Mouse (Mus musculus) forebrain, embryonic 10.5 days (tissue): ENCODE results near the gene Sfxn2. TPM values are rescaled to one million over a fixed set of nuclear protein-coding genes. Genes with fewer than 3 reads are reported as not detected.

ENCODE experiments used
- DNase-seq: peaks from one replicate; pipeline ENCODE4 v3.0.0-alpha.2; 2017; ENCODE audit warnings: low spot score; ENCODE audit errors: extremely low spot score
- H3K27ac ChIP-seq: fragments of 300-500 bp; sonication (generic); 2 replicates; pipeline ENCODE4 v1.5.1; 2016; ENCODE audit warnings: mild to moderate bottlenecking
- H3K27me3 ChIP-seq: fragments of 300-500 bp; sonication (generic); 2 replicates; pipeline ENCODE4 v1.6.1; 2016; ENCODE audit warnings: mild to moderate bottlenecking; ENCODE audit not compliant: poor library complexity, severe bottlenecking
- H3K36me3 ChIP-seq: fragments of 300-500 bp; sonication (generic); replicated peaks from 2 replicates; pipeline ENCODE4 v1.6.1; 2016; ENCODE audit warnings: mild to moderate bottlenecking, moderate library complexity
- H3K4me1 ChIP-seq: fragments of 300-500 bp; sonication (generic); 2 replicates; pipeline ENCODE4 v1.6.1; 2016
- H3K4me3 ChIP-seq: fragments of 300-500 bp; sonication (generic); 2 replicates; pipeline ENCODE4 v1.5.1; 2016; ENCODE audit warnings: mild to moderate bottlenecking, moderate library complexity
- H3K9me3 ChIP-seq: fragments of 300-500 bp; sonication (generic); 2 replicates; pipeline ENCODE4 v1.6.1; 2016; ENCODE audit warnings: mild to moderate bottlenecking, moderate library complexity
- WGBS: fragments of 180-500 bp; shearing (Covaris S2); methylation state at CpG from one replicate; pipeline ENCODE4 v1.1.7; 2016; 5-methylcytosine and 5-hydroxymethylcytosine counted together
- polyA plus RNA-seq: library from polyadenylated mRNA; unstranded; fragments of >200 nt; fragmentation: Nextera tagmentation; extraction: Ambion mirVana; gene quantifications from 2 replicates; pipeline ENCODE4 v1.2.1, GENCODE M21; 2016

Sfxn2 gene
- polyA plus RNA-seq: 16.6 and 17.9 TPM in 2 replicates

DNA sequence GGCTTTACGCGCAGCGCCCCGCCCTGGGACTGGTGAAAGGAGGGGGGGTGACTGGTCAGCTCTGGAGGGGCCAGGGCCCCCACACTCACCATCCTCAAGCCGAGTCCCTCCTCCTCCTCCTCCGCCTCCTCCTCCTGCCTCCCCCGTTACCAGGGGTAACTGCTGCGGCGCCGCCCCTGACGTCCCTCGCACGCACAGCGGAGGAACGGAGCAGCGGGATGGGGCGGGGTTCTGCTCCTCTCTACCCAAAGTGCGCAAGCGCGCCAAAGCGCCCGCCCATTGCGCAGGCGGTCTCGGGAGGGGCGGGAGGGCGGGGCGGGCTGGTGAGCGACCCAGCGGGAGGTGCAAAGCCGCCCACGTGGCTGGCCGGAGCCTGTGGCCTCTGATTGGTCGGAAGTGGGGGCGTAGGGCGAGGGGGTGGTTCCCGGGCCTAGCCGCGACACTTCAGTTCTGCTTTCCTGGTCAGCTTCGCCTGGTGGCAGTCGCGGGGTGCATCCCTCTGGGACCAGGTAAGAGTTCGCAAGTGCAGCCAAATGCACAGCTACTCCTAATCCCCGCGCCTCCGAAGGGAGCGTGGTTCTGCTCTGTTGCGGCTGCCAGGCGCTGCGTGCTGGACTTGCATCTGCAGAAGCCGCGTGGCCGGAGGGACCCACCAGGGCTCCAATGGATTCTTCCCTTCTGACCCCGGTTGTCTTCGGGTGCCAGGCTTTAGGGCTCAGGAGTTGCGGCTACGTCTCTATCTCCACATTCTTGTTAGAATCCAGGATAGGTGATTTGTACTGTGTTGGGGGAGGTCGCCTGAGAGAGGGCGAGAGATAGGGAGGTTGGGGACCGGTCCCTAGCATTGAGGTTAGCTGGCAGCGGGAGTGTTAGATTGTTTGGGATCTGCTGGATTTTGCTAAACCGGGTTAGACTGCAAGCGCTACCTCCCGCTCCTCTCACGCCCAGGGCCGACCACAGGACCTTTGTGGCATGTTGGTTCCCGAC lies at the start of gene Sfxn2, which contains the start of gene Arl3:
Gene Sfxn2, plus strand, starts transcription at position 415 of the 987 bp plus-strand sequence.
Gene Arl3, minus strand, starts transcription at position 248 of the 987 bp plus-strand sequence.
- peak; percentile 97 for DNase-seq
- Histone ChIP-seq H3K9me3 (no peaks in the 10 kb centered on the region), H3K36me3 (peaks cover under 1% of the 10 kb centered on the region; the same call in 1 of the 2 replicates), H3K27ac (peak within 1 kb of the TSS; percentile 90), H3K4me1 (peaks cover 36% of the 10 kb centered on the region), H3K4me3 (peak within 1 kb of the TSS; percentile 74), H3K27me3 (no peaks in the 10 kb centered on the region)
- WGBS: under 1% methylated on average over 65 of the region's 67 CpGs

DNA sequence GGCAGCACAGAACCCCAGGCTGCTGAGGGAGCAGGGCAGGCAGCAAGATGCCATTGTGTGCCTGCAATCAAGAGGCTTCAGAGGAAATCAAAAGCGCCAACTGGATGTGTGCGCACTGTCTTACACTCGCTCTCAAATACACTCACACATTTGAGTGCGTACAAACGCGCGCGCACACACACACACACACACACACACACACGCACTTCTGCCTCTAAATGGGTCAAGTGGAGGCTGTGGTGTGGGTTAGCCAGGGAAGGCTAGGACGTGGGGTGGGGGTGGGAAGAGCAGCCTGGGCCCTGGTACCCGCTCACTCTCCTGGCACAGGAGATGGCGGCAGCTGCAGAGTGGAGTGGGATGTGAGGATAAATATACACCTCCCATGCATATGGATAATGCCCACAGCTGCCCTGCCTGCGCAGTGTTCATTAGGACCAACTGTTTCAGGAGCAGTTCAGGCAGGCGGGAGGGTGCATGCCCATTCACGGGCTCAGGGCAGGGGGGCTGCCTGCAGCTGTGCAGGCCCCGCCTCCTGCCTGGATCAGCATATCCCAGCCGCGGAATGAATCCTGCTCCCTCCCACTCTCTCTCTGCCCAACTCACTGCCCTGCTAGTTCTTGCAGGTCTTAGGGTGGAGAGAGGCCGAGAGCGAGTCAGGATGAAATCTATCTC lies 49.5 kb upstream of the Sfxn2 start:
- H3K4me1 ChIP-seq: peaks cover 84% of the 10 kb centered on the region
- no peaks in the 10 kb centered on the region for H3K36me3 ChIP-seq
- DNase-seq: peak; percentile 72
- peak overlapping the region; percentile 87 for H3K27ac ChIP-seq
- H3K27me3 ChIP-seq: peaks cover 6% of the 10 kb centered on the region; the same call in 1 of the 2 replicates
- peak overlapping the region; percentile 47 for H3K4me3 ChIP-seq
- 4% methylated on average over 20 of the region's 20 CpGs for WGBS
- no peaks in the 10 kb centered on the region for H3K9me3 ChIP-seq

DNA sequence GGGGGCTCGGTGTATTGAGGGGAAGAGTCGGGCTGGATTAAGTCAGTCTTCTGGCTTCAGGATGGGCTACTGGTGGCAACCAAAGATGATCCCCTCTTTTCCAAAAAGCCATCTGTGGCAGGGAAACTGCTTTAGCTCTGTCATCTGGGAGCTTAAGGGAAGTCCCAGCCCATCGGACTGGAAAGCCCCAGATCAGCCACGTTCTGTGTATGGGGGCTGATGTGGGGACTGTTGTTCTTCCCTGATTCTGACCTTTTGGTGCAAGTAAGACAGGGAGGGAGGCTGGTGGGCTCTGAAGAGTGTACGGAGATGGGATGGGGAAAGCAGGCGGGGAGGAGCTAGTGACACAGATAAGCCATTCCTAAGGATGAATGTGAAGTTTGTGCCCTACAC lies 49.0 kb upstream of the Sfxn2 start:
- WGBS: 2% methylated on average over 6 of the region's 6 CpGs
- H3K27me3 ChIP-seq: peaks cover 6% of the 10 kb centered on the region; the same call in 1 of the 2 replicates
- H3K27ac ChIP-seq: peak overlapping the region; percentile 87
- H3K9me3 ChIP-seq: no peaks in the 10 kb centered on the region
- peaks cover 84% of the 10 kb centered on the region for H3K4me1 ChIP-seq
- DNase-seq: no peak
- H3K4me3 ChIP-seq: peak overlapping the region; percentile 47
- H3K36me3 ChIP-seq: no peaks in the 10 kb centered on the region

DNA sequence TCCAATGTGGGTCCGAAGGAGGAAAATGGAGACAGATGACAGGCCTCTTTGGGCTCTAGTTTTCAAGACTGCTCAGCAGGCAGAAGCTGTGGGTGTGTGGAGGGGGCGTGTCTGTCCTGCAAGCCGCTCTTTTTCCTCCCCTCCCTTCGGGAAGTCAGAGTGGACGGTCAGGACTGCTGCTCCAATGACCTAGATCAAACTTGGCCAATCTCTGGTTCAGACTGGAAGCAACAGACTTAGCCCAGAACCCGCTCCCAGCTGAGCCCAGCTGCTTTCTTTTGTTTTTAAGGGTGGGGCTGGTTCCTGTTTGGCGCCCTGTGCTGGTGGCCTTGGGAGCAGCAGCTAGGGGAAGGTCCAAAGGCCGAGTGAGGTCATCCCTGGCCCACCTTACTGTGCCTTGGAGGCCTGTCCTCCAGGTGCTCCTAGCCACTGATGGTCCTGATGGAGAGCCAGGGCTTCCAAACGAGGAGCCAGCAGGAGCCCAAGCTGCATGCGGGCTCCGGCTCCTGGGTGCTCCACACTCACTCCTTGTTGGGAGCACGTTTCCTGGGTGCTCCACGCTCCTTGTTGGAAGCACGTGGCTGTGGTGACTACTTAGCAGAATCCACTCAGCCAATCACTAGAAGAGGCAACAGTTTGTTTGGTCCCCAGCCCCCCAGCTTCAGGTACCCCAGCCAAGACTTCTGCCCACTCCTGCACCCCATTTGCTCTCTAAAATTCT lies 48.4 kb upstream of the Sfxn2 start:
- H3K27ac ChIP-seq: peak overlapping the region; percentile 87
- peak overlapping the region; percentile 47 for H3K4me3 ChIP-seq
- no peak for DNase-seq
- H3K27me3 ChIP-seq: peaks cover 6% of the 10 kb centered on the region; the same call in 1 of the 2 replicates
- WGBS: 24% methylated on average over 14 of the region's 14 CpGs
- H3K36me3 ChIP-seq: no peaks in the 10 kb centered on the region
- H3K9me3 ChIP-seq: no peaks in the 10 kb centered on the region
- peaks cover 84% of the 10 kb centered on the region for H3K4me1 ChIP-seq

DNA sequence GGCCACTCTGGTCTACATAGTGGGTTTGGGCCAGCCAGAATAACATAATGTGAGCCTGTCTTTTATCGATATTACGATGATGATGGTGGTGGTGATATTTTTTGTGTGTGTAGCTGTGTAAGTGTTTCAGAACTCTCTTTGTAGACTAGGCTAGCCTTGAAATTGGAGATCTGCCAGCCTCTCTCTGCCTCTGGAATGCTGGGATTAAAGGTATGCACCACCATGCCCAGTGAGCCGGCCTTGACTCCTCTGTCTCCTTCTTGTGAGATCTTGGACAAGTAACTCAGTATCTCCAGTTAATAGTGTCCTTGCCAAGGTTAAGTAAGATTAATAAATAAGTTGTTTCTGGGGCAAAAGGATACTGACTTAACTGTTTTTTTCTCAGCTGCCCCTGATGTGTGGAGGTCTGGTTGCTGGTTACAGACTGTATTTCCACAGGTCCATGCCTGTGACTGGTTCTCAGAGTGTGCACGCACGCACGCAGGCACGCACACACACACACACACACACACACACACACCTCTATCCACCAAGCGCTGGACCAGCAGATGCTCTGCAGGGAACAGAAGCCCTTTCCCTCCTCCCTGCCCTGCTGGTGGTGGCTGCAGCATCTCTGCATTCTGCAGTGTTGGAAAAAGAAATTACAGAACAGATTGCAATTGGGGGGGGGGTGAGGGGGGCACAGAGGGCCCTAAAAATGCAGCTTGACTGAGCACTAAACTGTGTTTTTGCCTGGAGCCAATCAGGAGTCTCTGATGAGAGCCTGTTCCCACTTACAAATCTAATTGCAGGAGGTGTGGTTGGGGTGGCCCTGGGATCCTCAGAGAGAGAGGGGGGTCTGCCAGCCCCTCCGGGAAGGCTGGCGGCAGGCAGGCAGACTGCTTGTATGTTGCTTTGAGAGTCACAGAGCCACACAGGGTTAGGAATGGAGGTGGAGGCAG lies 47.2 kb upstream of the Sfxn2 start:
- Histone ChIP-seq H3K4me3 (no peak overlapping the region), H3K27ac (peak overlapping the region; percentile 87), H3K9me3 (no peaks in the 10 kb centered on the region), H3K27me3 (peaks cover 6% of the 10 kb centered on the region; the same call in 1 of the 2 replicates), H3K4me1 (peaks cover 90% of the 10 kb centered on the region), H3K36me3 (no peaks in the 10 kb centered on the region)
- WGBS: 48% methylated on average over 10 of the region's 10 CpGs
- no peak for DNase-seq

DNA sequence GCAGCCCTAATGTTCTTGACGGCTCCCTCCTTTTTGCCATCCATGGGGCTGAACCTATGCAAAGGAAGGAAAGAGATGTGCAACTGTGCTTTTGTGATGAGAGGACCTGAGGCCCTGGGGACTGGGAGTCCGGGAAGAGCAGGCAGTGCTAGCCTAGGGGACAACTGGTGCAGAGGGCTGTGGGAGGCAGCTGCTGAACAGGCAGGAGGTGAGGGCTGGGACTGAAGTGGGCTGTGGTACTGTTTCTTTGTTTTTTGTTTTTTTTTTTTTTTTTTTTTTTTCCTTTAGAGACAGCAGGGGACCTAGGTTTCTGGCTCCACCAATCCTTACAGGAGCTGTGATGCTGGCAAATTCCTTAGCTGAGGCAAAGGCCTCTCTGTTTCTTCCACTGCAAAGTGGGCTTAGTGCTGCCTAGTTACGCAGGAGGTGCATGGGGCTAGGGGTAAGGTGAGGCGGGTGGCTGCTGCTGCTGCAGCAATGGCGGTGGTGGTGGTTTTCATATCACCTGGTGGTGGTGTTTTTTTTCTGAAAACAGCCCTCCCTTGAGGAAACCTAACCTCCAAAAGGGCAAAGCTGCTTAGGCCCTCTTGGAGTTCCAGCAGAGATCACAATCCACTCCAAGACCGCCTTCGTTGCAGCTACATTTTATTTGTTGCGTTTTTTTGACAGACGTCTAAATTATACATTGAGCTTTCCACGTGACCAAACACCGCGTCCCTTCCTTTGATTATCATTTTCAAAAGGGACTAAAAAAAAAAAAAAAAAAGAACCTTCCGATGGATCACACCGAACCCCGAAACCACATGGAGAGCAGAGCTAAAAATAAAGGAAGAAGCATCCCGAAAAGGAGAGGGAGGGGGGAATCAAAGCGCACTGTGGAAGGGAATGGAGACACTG lies 45.3 kb upstream of the Sfxn2 start:
- no peaks in the 10 kb centered on the region for H3K36me3 ChIP-seq
- 9% methylated on average over 17 of the region's 17 CpGs for WGBS
- peaks cover 100% of the 10 kb centered on the region for H3K4me1 ChIP-seq
- H3K4me3 ChIP-seq: peak overlapping the region; percentile 47
- peak overlapping the region; percentile 90 for H3K27ac ChIP-seq
- no peak for DNase-seq
- H3K9me3 ChIP-seq: no peaks in the 10 kb centered on the region
- H3K27me3 ChIP-seq: peaks cover 6% of the 10 kb centered on the region; the same call in 1 of the 2 replicates

DNA sequence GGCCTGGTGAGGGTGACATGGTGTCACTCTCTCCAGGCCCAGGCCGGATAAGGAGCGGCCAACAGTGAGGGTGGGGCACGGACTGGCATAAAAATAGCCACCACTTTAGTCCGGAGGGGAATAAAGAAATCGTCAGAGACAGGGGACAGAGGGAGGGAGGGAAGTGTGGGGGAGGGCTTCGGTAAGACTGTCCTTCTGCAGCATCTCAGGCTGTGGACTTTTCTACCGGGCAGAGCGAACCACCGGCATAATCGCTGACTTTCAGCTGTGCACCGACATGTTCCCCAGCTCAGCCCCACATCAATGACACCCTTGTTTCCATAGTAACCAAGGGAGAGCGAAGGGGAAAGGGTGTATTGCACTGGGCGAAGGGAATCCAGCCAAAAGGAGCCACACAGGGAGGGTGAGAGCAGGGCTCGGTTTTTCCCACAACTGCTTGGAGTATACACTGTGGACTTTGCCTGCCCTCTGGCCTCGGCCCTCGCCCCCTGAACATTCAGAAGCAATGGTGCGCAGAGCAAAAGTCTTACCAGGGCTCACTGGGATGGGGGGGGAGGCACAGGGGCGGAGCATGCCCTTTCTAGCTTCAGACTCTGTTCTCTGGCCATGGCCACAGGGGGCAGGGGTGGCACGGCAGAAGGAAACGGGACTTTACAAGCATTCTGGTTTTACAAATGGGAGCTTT lies 44.5 kb upstream of the Sfxn2 start:
- Histone ChIP-seq H3K9me3 (no peaks in the 10 kb centered on the region), H3K27me3 (peaks cover 6% of the 10 kb centered on the region; the same call in 1 of the 2 replicates), H3K27ac (peak overlapping the region; percentile 90), H3K4me3 (peak overlapping the region; percentile 47), H3K4me1 (peaks cover 100% of the 10 kb centered on the region), H3K36me3 (no peaks in the 10 kb centered on the region)
- 2% methylated on average over 20 of the region's 20 CpGs for WGBS
- peak; percentile 74 for DNase-seq

DNA sequence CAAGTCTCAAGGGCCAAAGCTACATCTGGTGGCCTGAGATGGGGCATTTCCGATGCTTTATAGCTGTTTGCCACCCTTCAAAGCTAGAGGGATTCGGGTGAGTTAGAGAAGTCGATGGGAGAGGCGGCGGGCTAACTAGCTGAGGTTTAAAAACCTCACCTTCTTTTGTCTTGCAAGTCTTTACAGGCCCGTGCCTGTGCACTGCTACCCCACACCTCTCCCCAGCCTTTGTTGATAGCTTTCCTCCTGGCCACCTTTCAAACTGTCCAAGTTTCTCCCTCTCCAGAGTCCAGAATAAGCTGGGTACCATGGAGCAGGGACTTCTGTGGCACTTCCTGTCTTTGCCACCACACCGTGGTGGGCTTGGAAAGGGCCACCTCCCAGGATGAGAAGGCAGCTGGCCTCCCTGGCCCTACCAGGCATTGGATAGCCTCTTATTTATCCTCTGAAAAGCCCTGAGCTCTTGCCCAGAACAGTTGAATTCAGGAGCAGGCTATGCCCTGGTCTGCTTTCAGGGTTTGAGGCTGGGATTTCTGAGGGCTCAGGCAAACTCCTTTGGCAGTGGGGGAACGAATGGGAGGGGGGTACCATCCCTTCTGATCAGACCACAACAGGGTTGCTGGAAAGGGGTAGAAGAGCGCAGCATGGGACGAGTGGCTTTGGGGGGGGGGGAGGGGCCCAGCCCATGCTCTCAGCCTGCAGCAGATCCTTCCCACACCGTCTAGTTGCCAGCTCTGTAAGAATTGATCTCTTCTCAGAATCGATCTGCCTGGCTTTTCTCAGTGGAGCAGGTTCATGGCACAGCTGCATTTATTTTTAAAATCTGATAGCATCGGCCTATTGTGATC lies 43.3 kb upstream of the Sfxn2 start:
- Histone ChIP-seq H3K36me3 (0 out of 2 replicates have a peak, but pooled peaks cover 4% of the 10 kb centered on the region), H3K27me3 (peaks cover 6% of the 10 kb centered on the region; the same call in 1 of the 2 replicates), H3K27ac (peak overlapping the region; percentile 90), H3K9me3 (no peaks in the 10 kb centered on the region), H3K4me3 (peak overlapping the region; percentile 47), H3K4me1 (peaks cover 99% of the 10 kb centered on the region)
- WGBS: 4% methylated on average over 13 of the region's 13 CpGs
- no peak for DNase-seq

DNA sequence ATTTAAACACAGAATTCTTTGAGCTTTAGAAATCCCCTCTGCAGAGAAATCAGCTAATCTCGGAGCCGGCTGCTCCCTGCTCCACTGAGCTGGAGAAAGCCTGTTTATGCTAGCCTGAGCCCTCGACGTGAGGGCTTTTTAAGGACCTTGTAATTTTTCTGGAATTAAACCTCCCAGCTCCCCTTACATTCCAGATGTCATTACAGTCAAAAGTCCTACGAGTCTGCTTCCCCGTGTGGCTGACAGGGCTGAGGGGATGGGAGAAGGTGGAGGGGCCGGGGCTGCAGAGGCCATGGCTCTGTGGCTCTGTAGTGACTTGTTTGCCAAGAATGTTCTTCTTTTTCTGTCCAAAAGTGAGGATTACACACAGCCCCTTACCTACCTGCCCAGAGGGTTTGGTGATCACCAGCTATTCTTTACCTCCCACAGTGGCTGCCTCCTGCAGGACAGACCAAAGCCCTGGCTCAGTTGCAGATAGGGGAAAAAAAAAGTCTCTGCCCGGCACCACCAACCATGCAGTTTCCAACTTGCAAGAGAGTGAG lies 42.6 kb upstream of the Sfxn2 start:
- Histone ChIP-seq H3K36me3 (peaks cover 5% of the 10 kb centered on the region; the same call in 1 of the 2 replicates), H3K4me3 (peak overlapping the region; percentile 47), H3K27me3 (peaks cover 6% of the 10 kb centered on the region; the same call in 1 of the 2 replicates), H3K9me3 (no peaks in the 10 kb centered on the region), H3K4me1 (peaks cover 96% of the 10 kb centered on the region), H3K27ac (peak overlapping the region; percentile 90)
- WGBS: 4% methylated on average over 8 of the region's 8 CpGs
- DNase-seq: no peak
